Mouse (Mus musculus): ENCODE results near the gene AC134908.4.
"Not testable (repeated sequence)": the region's sequence is repeated elsewhere in the genome, so short reads cannot be mapped to it uniquely, and the experiment has no call there.

Gene AC134908.4

DNA sequence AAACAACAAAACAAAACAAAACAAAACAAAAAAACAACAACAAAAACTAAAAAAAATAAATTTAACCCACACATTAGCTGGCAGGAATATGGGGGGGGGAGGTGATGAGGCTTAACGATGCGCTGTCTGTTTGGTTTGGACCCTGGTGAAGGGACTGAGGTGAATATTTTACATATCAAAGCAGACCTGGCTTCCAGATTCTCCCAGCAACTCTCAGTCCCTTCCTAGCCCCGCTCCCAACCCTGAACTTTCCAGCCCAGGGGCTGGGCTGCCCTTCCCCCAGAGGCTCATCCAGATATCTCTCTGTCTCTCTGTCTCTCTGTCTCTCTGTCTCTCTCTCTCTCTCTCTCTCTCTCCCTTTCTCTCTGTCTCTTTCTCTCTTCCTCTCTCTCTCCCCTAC, 32.9 kb downstream of the AC134908.4 start:
- no peak for DNase-seq

DNA sequence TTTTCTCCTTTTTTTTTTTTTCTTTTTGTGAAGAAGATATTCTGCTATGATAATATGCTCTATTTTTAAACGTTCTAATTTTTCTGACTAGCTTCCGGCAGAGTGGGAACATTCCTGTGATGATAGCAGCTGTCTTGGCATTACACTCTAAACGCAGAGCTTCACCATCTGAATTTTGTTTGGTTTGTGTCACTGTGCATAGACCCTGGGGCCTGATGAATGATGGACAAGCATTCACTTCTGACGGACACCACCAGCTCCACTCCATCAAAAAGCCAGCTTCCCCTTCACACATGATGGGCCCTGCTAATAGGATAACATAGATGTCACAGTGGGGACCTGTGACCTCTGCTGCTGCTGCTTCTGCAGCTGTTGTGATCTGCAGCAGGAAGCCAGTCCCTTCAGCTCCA, 33.9 kb downstream of the AC134908.4 start:
- no peak for DNase-seq

DNA sequence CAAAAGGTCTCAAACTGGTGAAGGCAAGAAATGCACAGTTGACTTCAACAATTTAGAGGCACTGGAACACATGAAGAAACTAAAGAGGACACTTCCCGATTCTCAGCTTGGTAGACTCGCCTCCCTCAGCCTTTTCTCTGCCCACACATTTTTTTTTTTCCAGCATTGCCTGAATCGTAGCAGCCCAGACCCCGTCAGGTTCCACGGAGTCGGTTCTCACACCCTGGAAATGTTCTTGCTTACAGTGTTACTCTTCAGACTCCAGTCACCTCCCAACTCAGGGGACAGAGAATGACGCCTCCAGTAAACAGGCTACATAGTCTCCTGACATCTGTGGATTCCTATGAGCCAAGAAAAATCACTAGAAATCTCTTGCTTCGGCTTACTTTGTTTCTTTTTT, 35.3 kb downstream of the AC134908.4 start:
- DNase-seq = no peak

DNA sequence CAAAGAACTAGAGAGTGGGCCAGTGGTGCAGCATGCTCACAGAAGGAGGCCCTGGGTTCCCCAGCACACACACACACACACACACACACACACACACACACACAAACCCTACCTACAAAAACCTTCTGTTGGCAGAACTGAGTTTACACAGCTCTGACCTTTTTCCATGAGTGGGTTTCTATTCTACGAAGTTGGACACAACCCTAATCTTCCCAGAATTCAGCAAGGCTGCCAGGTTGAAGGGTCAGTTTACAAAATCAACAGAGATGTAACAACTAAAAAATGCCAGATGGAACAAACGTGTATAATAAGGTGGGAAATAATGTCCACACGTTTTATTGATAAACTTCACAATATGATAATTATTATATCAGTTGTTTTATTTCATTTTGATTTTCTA, 37.8 kb downstream of the AC134908.4 start:
- no peak for DNase-seq

DNA sequence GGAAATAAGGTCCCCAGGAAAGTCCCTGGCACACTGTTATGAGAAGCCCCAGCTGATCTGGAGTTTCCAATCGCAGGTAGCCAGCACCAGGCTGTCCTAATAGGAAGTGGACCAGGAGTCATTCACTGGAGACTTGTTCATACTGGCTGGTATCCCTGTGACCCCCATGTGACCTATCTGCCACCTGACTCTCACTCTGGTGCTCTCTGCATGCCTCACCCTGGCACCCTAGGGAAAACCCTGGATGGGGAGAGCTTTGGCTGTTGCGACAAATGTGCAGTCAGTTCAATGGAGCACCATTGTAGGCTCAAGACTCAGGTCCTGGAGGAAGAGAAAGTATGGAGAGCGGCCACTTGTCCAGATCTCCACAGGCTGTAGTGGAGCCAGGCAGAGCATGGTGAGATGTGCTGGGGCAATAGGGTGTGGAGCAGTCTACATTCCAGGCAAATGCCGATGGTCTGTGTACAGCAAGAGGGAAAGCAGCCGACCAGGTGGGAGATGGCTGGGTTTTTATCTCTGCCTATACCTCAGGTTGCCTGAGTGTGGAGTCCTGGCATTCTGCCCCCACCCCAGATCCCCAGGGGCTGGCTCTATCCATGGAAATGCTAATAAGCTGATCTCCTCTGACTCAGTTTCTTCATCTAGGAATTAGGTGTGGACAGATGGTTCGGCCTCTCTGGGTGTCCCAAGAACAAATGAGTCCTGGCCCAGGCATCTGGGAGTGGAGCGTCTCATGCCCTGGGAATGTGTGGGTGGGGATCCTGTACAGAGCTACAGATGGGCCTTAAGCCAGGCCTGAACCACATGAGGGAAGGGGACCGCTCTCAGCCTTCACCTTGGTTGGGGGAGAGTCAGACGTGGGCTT, 38.8 kb downstream of the AC134908.4 start:
- no peak for DNase-seq

DNA sequence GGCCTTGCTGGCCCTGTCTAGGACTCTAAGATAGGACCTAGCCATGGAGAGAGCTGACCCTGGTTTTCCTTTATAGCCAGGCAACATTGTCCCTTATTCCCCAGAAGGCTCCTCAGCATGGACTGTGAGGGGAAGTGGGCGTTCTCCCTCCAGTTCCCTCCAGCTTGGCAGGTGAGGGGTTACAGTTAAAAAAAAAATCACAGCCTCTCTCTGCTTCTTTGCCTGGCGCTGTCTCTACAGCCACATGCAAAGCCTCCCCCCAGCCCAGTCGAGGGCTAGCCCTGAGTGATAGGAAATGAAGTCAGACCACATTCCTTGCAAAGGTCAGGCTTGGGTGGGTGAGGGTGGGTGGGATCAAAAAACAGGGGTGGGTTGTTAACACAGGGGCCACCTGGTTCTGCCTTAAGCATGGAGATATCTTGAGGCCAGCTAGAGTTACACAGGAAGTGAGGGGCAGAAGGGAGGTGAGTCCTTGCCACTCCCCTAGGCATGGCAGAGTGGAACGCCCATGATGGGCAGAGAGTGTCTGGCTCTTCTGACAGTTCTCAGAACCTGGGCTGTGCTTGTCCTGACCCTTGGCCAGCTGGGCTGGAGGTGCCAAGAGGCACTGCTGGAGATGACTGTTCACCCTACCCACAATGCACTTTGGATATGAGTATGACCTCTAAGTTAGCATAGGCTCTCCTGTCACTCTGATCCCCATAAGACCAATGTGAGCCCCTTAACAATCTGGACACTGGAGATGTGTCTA, 39.7 kb downstream of the AC134908.4 start:
- DNase-seq = no peak

DNA sequence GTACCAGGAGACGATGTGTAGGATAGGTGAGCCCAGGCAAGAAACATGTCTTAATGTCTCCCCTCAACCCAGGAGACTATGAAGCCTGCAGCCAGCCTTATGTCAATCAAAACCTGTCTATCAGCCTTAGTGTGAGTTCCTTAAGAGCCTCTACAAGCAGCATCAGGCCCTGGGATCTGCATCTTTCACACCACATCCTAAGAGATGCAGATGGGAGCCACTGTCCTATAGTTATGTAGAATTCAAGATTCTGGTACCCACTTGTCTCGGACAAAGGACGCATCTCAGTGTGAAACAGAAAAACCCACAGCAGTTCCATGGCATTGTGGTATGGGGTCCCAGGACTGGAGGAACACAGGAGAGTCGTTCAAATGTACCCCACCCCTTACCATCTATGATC, 40.4 kb downstream of the AC134908.4 start:
- no peak for DNase-seq

DNA sequence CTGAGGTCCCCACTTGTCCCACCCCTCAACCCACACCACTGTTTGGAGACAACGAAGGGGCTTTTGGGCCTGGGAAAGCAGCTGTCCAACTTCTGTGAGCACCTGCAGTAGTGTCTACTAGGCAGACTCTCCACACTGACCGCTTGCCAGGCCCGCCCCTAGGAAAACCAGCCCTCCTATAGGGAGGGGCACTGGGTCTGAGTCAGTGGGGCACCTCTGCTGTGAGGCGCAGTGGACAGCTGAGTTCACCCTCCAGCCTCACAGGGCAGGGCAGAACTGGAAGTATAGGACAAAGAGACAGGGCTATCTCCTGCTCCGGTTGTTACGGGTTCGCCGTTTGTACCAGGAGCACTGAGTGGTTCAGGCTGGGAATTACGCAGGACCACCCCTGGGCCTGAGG, 41.2 kb downstream of the AC134908.4 start, which contains the start of gene Msln:
TSS of gene Msln (minus strand) at position 138 of the 400 bp plus-strand sequence.
- no peak for DNase-seq

DNA sequence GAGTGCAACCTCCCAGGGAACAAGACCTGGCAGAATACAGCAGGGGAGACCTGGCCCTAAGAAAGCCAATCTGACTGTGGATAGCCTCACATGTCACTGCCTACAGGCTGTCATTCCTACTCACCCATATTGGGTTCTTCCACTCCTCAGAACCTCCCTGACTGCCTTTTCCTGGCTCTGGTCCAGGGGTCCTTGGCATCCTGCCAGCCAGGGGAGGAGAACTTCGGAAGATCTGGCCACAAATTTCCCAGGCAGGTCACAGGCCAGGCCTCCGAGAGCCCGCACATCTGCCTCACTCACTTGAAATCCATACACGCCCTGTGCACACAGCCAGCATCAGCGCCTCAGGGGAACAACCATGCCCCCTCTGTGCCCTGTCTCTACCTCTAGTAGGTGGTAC, 44.0 kb downstream of the AC134908.4 start:
- peak; percentile 79 to 82 for DNase-seq

DNA sequence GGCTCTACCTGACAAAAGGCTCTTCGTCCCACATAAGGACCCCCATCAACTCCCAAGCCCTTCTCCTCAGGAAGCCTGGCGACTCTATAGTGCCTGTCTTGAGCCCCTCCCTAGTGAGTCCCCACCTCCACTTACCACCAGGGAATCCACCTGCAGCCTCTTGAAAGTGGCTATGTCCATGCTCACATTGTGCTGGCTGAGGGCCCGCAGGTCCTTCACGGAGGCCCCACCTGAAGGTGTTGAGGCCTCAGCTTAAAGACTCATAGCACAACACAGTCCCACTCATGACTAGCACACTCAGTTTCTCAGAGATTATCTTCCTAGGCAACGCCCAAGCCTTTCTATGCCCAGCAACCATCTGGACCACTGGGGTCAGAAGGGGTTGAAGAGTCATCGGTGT, 46.1 kb downstream of the AC134908.4 start:
- DNase-seq = no peak

DNA sequence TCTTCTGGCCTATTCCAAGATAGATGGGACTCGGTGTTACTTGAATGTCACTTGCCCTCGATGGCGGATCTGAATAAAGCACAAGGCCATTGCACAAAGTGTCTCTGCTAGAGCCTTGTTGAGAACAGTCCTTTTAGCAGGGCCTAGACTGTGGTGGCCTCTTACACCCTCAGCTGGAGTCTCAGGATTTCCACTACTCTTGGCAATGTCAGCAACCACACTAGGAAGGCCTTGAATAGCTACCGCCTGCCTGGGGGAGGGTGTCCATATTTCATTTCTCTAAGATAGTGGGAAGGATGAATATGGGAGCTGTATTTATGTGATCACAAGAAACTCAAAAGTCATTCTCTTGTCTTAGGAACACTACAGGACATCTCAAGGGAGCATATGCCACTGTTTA, 47.2 kb downstream of the AC134908.4 start:
- DNase-seq = no peak

DNA sequence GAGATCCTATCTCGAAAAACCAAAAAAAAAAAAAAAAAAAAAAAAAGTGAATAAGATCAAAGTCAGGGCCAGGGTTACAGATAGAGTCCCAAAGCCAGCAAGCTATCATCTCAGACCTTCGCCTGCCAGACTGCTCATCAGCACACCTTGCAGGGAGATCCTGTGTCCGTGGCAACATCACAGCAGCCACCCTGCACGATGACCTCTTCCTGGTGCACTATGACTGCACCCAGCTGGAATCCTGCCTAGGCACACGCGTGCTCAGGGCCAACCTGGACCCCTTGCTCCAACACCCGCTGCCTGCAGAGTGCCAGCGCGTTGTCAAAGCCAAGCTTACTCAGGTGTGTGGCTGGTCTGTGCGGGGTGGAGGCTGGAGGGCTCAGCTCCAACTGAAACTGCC, 51.1 kb downstream of the AC134908.4 start:
- no peak for DNase-seq

DNA sequence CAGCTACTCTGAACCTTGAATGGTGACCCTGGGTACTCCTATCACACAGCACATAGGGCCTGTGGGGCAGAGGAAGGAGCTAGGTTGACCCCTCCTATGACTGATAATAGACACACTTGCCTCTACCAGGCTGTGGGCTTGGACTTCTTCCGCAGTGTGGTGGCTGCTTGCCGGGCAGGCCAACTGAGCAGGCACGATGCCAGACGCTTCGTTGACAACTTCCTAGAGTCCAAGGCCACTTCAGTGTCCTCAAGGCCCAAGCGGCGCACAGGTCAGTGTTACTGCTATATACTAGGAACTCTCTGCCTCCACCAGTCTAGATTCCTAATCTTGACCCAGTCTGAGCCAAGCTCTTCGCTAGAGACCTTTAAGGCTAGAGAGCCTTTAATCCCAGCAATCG, 51.6 kb downstream of the AC134908.4 start:
- no peak for DNase-seq

DNA sequence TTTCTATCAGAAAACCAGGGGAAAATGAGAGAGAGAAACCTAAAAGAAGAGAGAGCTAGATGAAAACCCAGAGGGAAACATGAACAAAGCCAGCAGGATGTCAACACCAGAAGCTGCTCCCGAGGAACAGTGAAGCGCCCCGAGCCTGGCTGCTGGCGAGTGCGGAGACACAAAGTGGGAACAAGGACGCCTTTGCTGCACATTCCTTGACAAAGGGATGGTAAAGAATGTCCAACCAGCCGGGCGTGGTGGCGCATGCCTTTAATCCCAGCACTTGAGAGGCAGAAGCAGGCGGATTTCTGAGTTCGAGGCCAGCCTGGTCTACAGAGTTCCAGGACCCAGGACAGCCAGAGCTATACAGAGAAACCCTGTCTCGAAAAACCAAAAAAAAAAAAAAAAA, 54.0 kb downstream of the AC134908.4 start:
- not testable (repeated sequence) for DNase-seq
